Mouse (Mus musculus) fibroblast of lung, adult 2 months (primary cell): ENCODE data around the gene Ptk7.

Source experiments
- DNase-seq: peaks from one replicate; pipeline ENCODE4 v3.0.0-alpha.2; 2011; ENCODE audit warnings: low read depth

The Ptk7 gene

GRCm38 (mm10) chr17:46521174-46521573 is 108.1 kb downstream of the Ptk7 start:
- no peak for DNase-seq

DNA sequence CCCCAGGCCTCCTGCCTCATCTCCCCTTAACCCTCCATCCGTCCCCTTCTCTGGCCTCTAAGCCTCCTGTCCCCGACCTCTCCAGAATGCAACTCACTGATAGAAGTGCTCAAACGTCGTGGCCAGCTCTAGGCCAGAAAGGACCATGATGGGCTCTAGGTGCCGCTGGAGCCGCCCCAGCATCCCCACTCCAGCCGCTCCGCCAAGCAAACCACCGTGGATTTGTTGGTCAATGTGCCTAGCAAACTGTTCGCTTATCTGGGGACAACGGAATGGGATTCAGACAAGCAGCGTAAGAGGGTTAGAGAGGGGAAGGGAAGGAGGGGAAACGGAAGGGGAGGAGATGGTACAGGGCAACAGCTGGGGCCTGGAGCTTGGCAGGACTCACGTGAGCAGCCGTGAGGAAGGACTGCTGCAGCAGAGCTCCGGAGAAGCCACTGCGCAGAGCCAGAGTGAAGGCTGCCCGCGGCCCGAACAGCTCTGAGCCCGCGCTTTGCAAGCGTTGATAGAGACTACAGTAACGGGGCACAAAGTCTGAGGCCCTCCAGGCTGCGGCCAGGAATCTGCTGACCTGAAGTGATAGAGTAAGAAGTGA is 108.8 kb downstream of the Ptk7 start:
- no peak for DNase-seq

GRCm38 (mm10) chr17:46519971-46520370 is 109.3 kb downstream of the Ptk7 start:
- DNase-seq: no peak
